Mouse (Mus musculus): ENCODE results near the gene Xlr5a.
"Not testable (repeated sequence)": the region's sequence is repeated elsewhere in the genome, so short reads cannot be mapped to it uniquely, and the experiment has no call there.

DNA sequence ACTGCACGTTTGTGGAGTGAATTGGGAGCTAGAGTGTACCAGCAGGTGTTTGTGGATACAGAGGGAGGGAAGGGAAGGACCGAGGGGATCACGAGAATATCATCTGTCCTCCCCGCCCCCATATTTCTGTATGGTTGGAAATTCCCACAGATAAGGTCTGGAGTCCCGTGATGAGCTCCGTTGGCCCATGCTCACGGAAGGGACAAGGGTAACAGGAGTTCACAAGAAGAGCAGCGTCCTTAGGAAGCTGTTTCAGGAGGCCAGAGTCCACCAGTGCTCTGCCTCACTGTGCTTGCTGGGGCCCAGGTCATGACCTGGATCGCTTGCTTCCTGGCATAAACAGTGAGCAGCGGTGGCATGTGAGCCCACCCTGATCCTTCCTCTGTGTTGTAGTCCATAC, 3.0 kb upstream of the Xlr5a start:
- not testable (repeated sequence) for TF ChIP-seq CHD2 (IDR thresholded peaks at IDR 0.05; ENCODE audit: low read depth, low read length); ZC3H11A (IDR thresholded peaks at IDR 0.05; ENCODE audit: borderline replicate concordance, low read depth, low read length); ZNF384 (IDR thresholded peaks at IDR 0.05; ENCODE audit: low read depth, low read length); MAFK (IDR thresholded peaks at IDR 0.05; ENCODE audit: insufficient read depth, low read depth, low read length); HCFC1 (IDR thresholded peaks at IDR 0.05; ENCODE audit: borderline replicate concordance, insufficient read depth, low read length)

Measured in ES-E14 (cell line).